Comparison of ENCODE assay signal across 22 mouse cellular contexts in genomic region chr3:130000926-130001325, GRCm38 (mm10). TPM values are rescaled to one million over a fixed set of nuclear protein-coding genes. Genes with fewer than 3 reads are reported as not detected.
DNase-seq lines count a peak whose midpoint lies in the region; ATAC-seq lines count a peak whose summit lies in the region.
"Had no signal": no experiment of that assay in that cellular context is flagged by ENCODE, and none has a peak within 500 bp of the region (broad histone marks: within the 10 kb centered on the region; RNA-seq: fewer than 3 reads in every experiment).

No protein-coding gene starts in this region.

- WGBS in intestine, embryonic 14.5 days, result 94% methylated on average over 11 of the region's 11 CpGs
- 93% methylated on average over 11 of the region's 11 CpGs for WGBS in intestine, embryonic 16.5 days
- 89% methylated on average over 11 of the region's 11 CpGs for WGBS in liver, embryonic 13.5 days (ENCODE audit: insufficient replicate concordance)

- no peak overlapping the region for H3K4me3 ChIP-seq in intestine, embryonic 14.5 days (ENCODE audit: low read depth, low read length)
- H3K4me3 ChIP-seq in intestine, embryonic 16.5 days (ENCODE audit: low read length), result no peak overlapping the region
- H3K4me3 ChIP-seq in liver, embryonic 13.5 days (replicated peaks), result no peak overlapping the region

- H3K9ac ChIP-seq in intestine, embryonic 14.5 days (ENCODE audit: low read length), result no peak overlapping the region
- H3K9ac ChIP-seq in intestine, embryonic 16.5 days (ENCODE audit: low read depth, low read length), result no peak overlapping the region
- H3K9ac ChIP-seq in liver, embryonic 13.5 days, result no peak overlapping the region

- H3K4me1 ChIP-seq in intestine, embryonic 14.5 days (replicated peaks; ENCODE audit: control insufficient read depth, insufficient read depth, low read length), result no peaks in the 10 kb centered on the region
- no peaks in the 10 kb centered on the region for H3K4me1 ChIP-seq in intestine, embryonic 16.5 days (ENCODE audit: control insufficient read depth, insufficient read depth, low read length)
- H3K4me1 ChIP-seq in liver, embryonic 13.5 days (replicated peaks), result no peaks in the 10 kb centered on the region

- H3K4me2 ChIP-seq in intestine, embryonic 14.5 days (ENCODE audit: low read length), result no peak overlapping the region
- H3K4me2 ChIP-seq in intestine, embryonic 16.5 days (ENCODE audit: low read depth, low read length), result no peak overlapping the region
- no peak overlapping the region for H3K4me2 ChIP-seq in liver, embryonic 13.5 days

- no peak for ATAC-seq in intestine, embryonic 14.5 days (replicated peaks; ENCODE audit: low FRiP score, low TSS enrichment, low read depth)
- ATAC-seq in intestine, embryonic 16.5 days, result no peak
- ATAC-seq in liver, embryonic 13.5 days (ENCODE audit: low read depth), result 0 out of 2 replicates have a peak, but pooled peaks have one; percentile 12
- ATAC-seq: activated CD4-positive, CD25-positive, alpha-beta regulatory T cell, adult 4 months; CD4-positive, CD25-positive, alpha-beta regulatory T cell, adult 4 months; Patski had no signal

- H3K27me3 ChIP-seq in intestine, embryonic 14.5 days (replicated peaks; ENCODE audit: control insufficient read depth, insufficient read depth, low read length), result no peaks in the 10 kb centered on the region
- H3K27me3 ChIP-seq in intestine, embryonic 16.5 days (replicated peaks; ENCODE audit: control insufficient read depth, insufficient read depth, low read length), result no peaks in the 10 kb centered on the region
- H3K27me3 ChIP-seq in liver, embryonic 13.5 days, result no peaks in the 10 kb centered on the region
- H3K27me3 ChIP-seq: CH12.LX, Patski had no signal

- peak; percentile 59 for DNase-seq in heart, adult 11 months
- no peak for DNase-seq in heart, postnatal 4 days
- peak; percentile 21 for DNase-seq in intestine, embryonic 14.5 days (ENCODE audit: low spot score)
- DNase-seq in liver, embryonic 13.5 days, result no peak
- no peak for DNase-seq in liver
- DNase-seq: adrenal gland, adult 2 months; adrenal gland, adult 8-10 months; adrenal gland, postnatal 10 days; adrenal gland, postnatal 14 days; adrenal gland, postnatal 25 days; adrenal gland, postnatal 36 days; B cell, adult 2 months; cerebellum, adult 11 months; cerebellum, adult 11-12 months; cerebellum, adult 18-20 months had no signal

- peaks cover 91% of the 10 kb centered on the region for H3K36me3 ChIP-seq in intestine, embryonic 14.5 days (ENCODE audit: control insufficient read depth, insufficient read depth, low read length)
- peaks cover 17% of the 10 kb centered on the region for H3K36me3 ChIP-seq in intestine, embryonic 16.5 days (ENCODE audit: control insufficient read depth, insufficient read depth, low read length)
- H3K36me3 ChIP-seq in liver, embryonic 13.5 days, result peaks cover 72% of the 10 kb centered on the region

- no peaks in the 10 kb centered on the region for H3K9me3 ChIP-seq in intestine, embryonic 14.5 days (ENCODE audit: control insufficient read depth, low read length)
- no peaks in the 10 kb centered on the region for H3K9me3 ChIP-seq in intestine, embryonic 16.5 days (ENCODE audit: control insufficient read depth, low read length)
- no peaks in the 10 kb centered on the region for H3K9me3 ChIP-seq in liver, embryonic 13.5 days (replicated peaks)
- H3K9me3 ChIP-seq: G1E had no signal

- no peak overlapping the region for H3K27ac ChIP-seq in intestine, embryonic 14.5 days (ENCODE audit: low read depth)
- no peak overlapping the region for H3K27ac ChIP-seq in intestine, embryonic 16.5 days (ENCODE audit: low read length)
- no peak overlapping the region for H3K27ac ChIP-seq in liver, embryonic 13.5 days

RNA-seq across cellular contexts. Expression of gene Mcub, which starts 30.9 kb away (rescaled TPM):
- 1 to 10 TPM; 1.1 to 1.4 TPM for total RNA-seq in heart, postnatal 4 days (2021)
- 1.7 and 2.7 TPM in 2 replicates for polyA plus RNA-seq in intestine, embryonic 14.5 days (2014; fragmentation: Nextera tagmentation; extraction: Ambion mirVana)
- polyA plus RNA-seq in intestine, embryonic 16.5 days (2015; fragmentation: Nextera tagmentation; extraction: Ambion mirVana), result 3.6 and 3.7 TPM in 2 replicates
- 10.0 and 10.9 TPM in 2 replicates for polyA plus RNA-seq in liver, embryonic 13.5 days (2015; fragmentation: Nextera tagmentation; extraction: Ambion mirVana)
- total RNA-seq: G1E, MEL had no signal
- polyA plus RNA-seq: G1E had no signal

Comparison
In these comparisons a context has a peak if more than half of its experiments do, and no peak if none do; other contexts are left out.
1. DNase-seq: peak in heart, adult 11 months (single experiment) and intestine, embryonic 14.5 days (single experiment); none in heart, postnatal 4 days (single experiment), liver, embryonic 13.5 days (single experiment) and liver (single experiment).